Mouse (Mus musculus) monocyte, adult 5-6 weeks (primary cell): ENCODE measurements around the gene Asic5. TPM values are rescaled to one million over a fixed set of nuclear protein-coding genes. Genes with fewer than 3 reads are reported as not detected.

Experiments used
- ATAC-seq: fragments of 153-309, 156-312 bp; replicated peaks from 2 replicates; pipeline ENCODE4 v1.8.0; 2017; ENCODE audit warnings: mild to moderate bottlenecking; ENCODE audit not compliant: low TSS enrichment, insufficient number of reproducible peaks, severe bottlenecking, poor library complexity, low FRiP score
- total RNA-seq: library from RNA; stranded (forward); fragments of 200-1000, 200-491, 200-594 nt; gene quantifications from 3 replicates; pipeline ENCODE4 v1.2.3, GENCODE M21; 2017

The Asic5 gene
- total RNA-seq, result not detected in 3 replicates

DNA sequence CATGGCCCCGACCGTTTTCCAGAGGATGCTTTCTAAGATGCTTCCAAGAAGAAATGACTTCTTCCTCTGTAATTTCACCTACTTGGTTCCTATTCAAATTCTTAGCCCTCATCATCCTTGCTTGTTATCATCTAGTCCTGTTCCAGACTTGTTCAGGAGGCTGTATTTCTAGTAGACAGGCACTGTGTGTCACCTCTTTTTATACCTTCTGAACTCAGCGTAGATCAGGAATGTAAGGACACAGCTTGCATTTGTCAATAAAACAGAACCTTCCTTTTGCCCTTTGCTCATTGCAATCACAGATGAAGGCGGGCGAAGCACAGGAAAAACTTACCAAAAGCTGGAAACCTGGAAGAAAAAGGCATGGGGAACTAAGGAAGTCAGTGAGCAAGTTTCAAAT is at the start of gene Asic5:
Gene Asic5, plus strand, starts transcription at position 301 of the 400 bp plus-strand sequence.
- no peak for ATAC-seq

- ATAC-seq, result no peak
Measured at GRCm38 (mm10) chr3:81933348-81933747, 48.7 kb upstream of the Asic5 start.

DNA sequence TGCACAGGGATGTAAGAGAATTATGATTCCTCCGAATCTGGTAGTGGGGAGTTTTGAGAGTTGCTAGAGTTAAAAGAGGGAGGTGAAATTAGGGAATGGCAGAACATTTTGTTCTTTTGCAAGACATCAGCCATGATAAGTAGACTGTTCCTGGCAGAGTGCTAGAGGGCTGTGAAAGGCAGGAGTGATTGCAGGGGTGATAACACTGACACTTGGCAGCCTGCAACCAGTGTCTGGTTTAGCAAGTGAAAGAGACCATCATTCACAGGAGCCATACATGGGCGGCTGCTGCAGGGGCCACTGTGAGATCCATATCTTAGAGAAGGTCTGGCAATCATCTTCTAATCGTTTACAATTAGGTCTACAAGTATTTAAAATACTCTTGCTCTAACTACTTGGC is 43.2 kb upstream of the Asic5 start:
- ATAC-seq, result no peak

DNA sequence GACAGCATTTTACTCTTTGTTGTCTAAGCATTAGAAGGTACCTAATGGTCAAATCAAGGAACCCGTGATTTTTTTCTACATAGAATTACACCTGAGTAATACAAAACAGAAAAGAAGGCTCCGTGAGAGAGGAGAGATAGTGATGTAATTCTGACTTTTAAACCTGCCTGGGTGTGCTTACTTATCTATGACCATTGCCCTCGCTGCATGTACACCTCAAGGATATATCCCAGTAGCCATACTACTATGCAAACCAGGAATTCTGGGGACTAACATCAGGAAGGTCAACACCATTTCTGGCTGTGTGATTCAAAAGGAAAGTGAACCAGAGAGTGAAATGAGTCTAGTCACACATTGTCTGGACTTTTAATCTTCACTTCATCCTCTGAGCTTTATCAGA is 39.7 kb upstream of the Asic5 start:
- no peak for ATAC-seq

DNA sequence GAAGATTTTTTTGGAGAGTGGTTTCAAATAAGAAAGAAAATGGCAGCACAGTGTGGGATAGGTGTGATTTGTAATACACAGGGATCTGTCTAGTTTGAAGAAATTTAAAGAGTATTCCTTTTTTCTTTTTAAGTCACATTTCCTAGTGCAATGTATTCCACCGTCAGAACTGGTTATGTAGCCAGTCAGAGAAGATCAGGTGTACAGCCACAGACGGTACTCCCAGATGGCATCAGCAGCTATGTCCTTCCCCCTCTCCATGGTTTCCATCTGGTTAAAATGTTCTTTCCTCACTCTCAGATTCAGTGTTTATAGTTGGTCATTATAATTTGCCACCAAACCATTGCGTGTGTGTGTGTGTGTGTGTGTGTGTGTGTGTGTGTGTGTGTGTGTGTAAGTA is 39.0 kb upstream of the Asic5 start:
- ATAC-seq, result no peak

GRCm38 (mm10) chr3:81944851-81945393 is 37.2 kb upstream of the Asic5 start:
- ATAC-seq, result no peak

GRCm38 (mm10) chr3:81949048-81949447 is 33.0 kb upstream of the Asic5 start:
- no peak for ATAC-seq

GRCm38 (mm10) chr3:81951785-81952184 is 30.3 kb upstream of the Asic5 start:
- ATAC-seq, result no peak

- no peak for ATAC-seq
Measured at GRCm38 (mm10) chr3:81957484-81957883, 24.6 kb upstream of the Asic5 start.

- ATAC-seq, result no peak
Measured at GRCm38 (mm10) chr3:81961336-81961735, 20.8 kb upstream of the Asic5 start.

DNA sequence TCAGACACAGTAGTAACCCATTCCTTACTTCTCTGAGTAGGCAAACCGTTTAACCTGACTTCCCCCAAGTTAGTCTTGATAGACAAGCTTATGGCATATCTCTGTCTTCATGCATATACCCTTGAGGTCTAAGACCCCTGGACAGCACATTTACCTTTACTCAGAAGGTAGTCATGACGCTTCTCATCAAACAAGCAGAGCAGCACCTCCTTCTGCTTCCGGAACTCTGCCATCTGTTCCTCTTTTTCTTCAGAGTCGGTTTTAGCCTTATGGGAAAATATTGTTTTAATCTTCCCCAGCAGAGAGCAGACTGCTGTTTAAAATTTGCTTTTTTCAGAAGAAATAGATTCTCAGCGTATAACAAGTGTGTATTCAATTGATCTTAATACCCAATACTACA is 18.3 kb upstream of the Asic5 start:
- no peak for ATAC-seq

DNA sequence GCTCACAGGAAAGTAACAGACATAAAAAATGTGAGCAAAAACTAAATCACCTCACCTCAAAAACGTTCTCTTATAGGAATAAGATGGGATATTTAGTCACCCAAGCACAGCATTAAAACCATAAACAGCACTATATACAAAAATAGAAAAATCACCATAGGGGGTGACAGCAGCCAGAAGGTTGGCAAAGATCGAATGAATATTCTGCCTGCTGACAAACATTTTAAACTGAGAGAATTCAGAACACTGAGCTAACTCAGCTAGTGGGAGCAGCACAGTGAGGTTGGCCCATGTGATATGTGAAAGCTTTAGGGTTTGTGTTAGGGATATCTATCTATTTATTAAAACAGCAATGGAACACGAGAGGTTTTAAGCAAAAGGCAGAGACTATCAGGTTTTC is 17.5 kb upstream of the Asic5 start:
- ATAC-seq, result no peak

DNA sequence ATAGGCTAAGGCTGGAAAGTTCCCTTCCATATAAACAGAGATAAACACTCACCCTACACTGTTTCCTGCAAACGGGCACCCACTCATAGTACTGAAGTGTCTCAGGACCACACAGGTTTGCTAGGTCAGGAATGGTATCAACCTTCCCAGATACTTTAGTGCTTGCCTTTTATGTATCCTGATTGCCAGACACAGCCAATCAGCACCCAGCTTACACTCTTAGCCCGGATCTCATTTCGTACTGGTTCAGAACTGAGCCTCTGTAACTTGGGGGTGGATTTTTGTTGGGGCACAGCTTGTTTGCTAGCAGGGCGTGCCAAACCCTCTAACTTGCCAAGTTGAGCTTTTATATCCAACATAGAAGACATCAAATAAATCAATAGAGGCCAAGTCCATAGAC is 6.5 kb upstream of the Asic5 start:
- ATAC-seq, result no peak

DNA sequence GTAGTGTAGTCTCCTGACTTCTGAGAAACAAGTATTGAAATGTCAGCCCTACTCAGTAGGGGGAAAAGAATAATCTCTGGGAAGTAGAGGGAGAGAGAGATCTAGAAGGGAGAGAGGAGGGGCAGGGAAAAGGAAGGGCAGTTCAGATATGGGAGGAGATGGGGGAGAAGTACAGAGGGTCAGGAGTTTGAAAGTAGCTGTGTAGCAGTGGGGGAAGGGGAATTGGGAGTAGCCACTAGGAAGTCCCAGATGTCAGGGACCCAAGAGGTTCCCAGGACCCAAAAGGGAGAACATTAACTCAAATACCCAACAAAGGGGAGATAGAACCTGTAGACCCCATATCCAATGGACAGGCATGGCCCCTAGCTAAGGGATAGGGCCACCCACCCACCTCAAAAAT is 6.0 kb upstream of the Asic5 start, which contains the start of gene Tdo2:
Gene Tdo2, minus strand, starts transcription at position 101 of the 400 bp plus-strand sequence.
- ATAC-seq, result no peak

DNA sequence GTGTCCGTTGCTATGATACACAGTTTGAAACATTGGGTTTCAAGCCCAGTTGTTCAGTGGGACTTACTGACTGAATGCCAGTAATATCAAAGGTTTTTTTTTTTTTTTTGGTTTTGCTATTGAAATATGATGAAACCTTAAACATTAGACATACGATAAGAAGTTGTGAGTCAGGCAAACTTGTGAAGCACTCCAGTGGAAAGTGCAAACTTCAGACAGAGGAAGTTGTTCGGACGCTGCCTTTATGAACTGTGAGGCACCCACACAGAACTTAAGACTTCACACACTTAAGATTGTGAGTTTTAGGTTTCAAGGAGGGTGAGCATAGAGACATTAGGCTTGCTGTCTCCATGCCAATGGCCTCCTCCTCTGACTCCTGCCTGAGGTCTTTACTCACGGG is 514 bp upstream of the Asic5 start:
- ATAC-seq, result no peak

DNA sequence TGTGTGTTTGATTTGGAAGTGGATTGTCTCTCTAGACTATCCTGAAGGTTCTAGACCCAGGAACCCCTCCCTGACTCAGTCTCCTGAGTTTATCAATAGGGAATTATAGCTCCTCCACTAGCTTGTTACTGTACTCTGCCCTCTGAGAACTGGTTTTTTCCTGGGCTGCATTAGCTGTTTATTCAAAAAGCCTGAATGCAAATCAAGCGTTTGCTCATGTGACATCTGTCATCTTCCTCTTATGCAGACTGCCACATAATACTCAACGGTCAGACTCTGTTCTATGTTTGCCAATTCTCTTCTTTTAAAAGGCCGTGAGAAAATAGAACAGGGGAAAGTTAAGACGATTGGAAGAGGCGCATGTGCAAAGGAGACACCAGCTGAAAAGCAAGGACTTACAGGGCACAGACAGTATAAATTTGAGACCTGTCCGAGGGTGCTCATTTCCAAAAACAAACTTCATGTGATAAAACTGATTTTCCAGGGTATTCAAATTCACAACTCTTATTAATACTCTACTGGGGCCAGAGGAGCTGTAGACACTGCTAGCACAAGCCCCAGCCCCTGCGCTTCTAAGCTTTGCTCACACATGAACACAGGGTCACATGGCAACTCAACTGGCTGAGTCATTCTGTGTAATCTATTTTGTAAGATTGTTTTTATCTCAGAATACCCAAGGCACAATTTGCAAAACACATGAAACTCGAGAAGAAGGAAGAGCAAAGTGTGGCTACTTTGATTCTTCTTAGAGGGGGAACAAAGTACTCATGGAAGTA is 1.2 kb downstream of the Asic5 start:
- no peak for ATAC-seq

DNA sequence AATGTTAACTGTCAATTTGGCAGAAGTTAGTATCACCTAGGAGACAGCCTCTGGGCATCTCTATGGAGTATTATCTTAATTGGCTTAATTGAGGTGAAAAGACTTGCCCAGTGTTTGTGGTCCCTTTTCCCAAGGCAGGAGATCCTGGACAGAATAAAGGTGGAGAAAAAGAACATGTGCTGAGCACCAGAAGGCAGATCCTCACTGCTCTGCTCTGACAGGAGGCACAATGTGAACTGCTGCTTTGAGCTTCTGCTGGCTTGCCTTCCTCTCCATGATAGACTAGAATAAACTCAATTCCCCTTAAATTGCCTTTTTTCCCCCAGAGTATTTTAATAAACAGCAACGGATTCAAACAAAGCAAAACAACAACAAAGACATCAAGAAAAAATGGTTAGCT is 3.0 kb downstream of the Asic5 start:
- ATAC-seq, result no peak

- ATAC-seq, result no peak
Measured at GRCm38 (mm10) chr3:81986103-81986502, 4.0 kb downstream of the Asic5 start.

- no peak for ATAC-seq
Measured at GRCm38 (mm10) chr3:81987628-81988027, 5.5 kb downstream of the Asic5 start.

GRCm38 (mm10) chr3:81989692-81990141 is 7.6 kb downstream of the Asic5 start:
- ATAC-seq, result no peak
